Mouse (Mus musculus) lung, postnatal 0 days (tissue): ENCODE measurements at regions not wholly inside any gene's neighbourhood (a gene's known extent, or its start where the extent isn't known, plus 50 kb on each side); places are given as distances from the start of the nearest gene placed in this dataset.
A peak's percentile ranks its signal among the peaks of the same experiment; 100 is the strongest.
"Not testable (repeated sequence)": the region's sequence is repeated elsewhere in the genome, so short reads cannot be mapped to it uniquely, and the experiment has no call there.

Experiments used
- ATAC-seq: fragments of 200-750 bp; cut with Nextera tagmentation; 2 replicates; pipeline ENCODE4 v1.8.0; 2017; ENCODE audit warnings: moderate library complexity
- DNase-seq: peaks from one replicate; pipeline ENCODE4 v3.0.0-alpha.2; 2016; ENCODE audit warnings: low spot score
- H3K27ac ChIP-seq: fragments of 300-500 bp; sonication (generic); 2 replicates; pipeline ENCODE4 v1.5.1; 2014; ENCODE audit warnings: antibody characterized with exemption, mild to moderate bottlenecking, low read length, mixed read lengths
- H3K27me3 ChIP-seq: fragments of 300-500 bp; sonication (generic); replicated peaks from 2 replicates; pipeline ENCODE4 v1.6.1; 2014; ENCODE audit warnings: low read length, mixed read lengths; ENCODE audit not compliant: insufficient read depth
- H3K36me3 ChIP-seq: fragments of 300-500 bp; sonication (generic); 2 replicates; pipeline ENCODE4 v1.6.1; 2014; ENCODE audit warnings: low read length, mixed read lengths; ENCODE audit not compliant: insufficient read depth
- H3K4me1 ChIP-seq: fragments of 300-500 bp; sonication (generic); 2 replicates; pipeline ENCODE4 v1.6.1; 2014; ENCODE audit warnings: antibody characterized with exemption, low read depth, low read length, mixed read lengths; ENCODE audit not compliant: insufficient read depth
- H3K4me2 ChIP-seq: fragments of 300-500 bp; sonication (generic); replicated peaks from 2 replicates; pipeline ENCODE4 v1.6.1; 2014; ENCODE audit warnings: low read depth, mild to moderate bottlenecking, low read length, moderate library complexity, mixed read lengths
- H3K4me3 ChIP-seq: fragments of 300-500 bp; sonication (generic); 2 replicates; pipeline ENCODE4 v1.5.1; 2014; ENCODE audit warnings: low read depth, low read length
- H3K9ac ChIP-seq: fragments of 300-500 bp; sonication (generic); replicated peaks from 2 replicates; pipeline ENCODE4 v1.6.1; 2014; ENCODE audit warnings: low read depth, mild to moderate bottlenecking
- H3K9me3 ChIP-seq: fragments of 300-500 bp; sonication (generic); 2 replicates; pipeline ENCODE4 v1.6.1; 2016; ENCODE audit warnings: low read length, mixed read lengths
- CTCF ChIP-seq: IDR thresholded peaks from 2 replicates; pipeline ENCODE4 v1.5.1; 2016; ENCODE audit warnings: antibody characterized with exemption, mild to moderate bottlenecking
- EP300 ChIP-seq: IDR thresholded peaks from 2 replicates; pipeline ENCODE4 v1.6.1; 2016; ENCODE audit warnings: antibody characterized with exemption, mild to moderate bottlenecking, control low read depth
- WGBS: fragments of 180-500 bp; shearing (Covaris S2); extraction: QIAGEN DNeasy Blood & Tissue Kit; methylation state at CpG from one replicate; pipeline ENCODE4 v1.1.7; 2014; 5-methylcytosine and 5-hydroxymethylcytosine counted together

DNA sequence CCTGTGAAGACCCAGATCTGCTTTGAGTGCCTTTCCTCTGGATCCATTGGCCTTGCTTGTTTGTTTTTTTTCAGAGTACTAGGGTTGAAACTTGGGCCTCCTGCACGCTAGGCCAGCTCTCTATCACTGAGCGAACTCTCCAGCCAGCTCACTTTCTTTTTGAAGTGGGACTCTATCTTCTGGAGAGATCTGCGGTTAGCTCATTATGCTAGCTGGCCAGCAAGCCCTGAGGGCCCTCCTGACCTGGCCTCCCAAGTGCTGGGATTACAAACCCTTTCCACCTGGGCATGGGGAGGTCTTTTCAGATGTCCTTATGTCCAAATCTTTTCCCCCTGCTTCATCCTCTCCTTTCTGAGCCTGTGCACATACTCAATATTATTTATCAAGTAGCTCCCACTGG is 59.6 kb upstream of the Itm2b start:
- WGBS: 37% methylated on average over 3 of the region's 3 CpGs
- Histone ChIP-seq H3K4me2 (no peak overlapping the region), H3K27ac (no peak overlapping the region), H3K9ac (no peak overlapping the region), H3K27me3 (no peaks in the 10 kb centered on the region), H3K36me3 (no peaks in the 10 kb centered on the region), H3K4me1 (no peaks in the 10 kb centered on the region), H3K4me3 (no peak overlapping the region), H3K9me3 (no peaks in the 10 kb centered on the region)
- DNase-seq: peak; percentile 75
- ATAC-seq: peak; percentile 84
- TF ChIP-seq CTCF (no peak), EP300 (no peak)

DNA sequence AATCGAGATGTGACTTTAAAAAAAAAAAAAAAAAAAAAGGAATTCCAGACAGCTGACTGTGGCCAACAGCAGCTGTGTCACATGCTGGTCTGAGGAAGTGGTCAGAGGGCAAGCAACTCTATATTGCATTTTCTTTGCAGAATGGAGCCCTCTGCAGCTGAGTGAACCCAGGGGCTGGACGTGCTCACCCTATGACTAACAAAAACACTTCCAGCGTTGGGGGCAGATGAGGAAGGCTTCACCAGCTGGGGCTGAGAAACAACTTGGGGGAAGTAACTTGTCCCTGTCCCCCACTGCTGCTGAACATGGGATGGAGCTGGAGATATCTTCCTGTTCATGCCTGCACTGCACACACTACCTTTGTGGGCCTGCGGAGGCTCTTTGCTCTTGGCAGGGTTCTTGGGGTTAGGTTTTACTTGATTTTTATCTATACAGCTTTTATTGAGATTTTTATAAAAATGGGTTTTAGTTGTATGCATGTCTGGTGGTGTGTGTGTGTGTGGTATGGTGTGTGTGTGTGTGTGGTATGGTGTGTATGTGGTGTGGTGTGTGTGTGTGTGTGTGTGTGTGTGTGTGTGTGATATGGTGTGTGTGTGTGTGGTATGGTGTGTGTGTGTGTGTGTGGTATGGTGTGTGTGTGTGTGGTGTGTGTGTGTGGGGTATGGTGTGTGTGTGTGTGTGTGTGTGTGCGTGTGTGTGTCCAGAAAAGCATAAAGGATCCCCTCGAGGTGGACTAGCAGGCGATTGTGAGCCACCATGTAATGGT is 57.0 kb upstream of the Itm2b start:
- Histone ChIP-seq H3K4me2 (no peak overlapping the region), H3K9ac (no peak overlapping the region), H3K27me3 (no peaks in the 10 kb centered on the region), H3K4me1 (no peaks in the 10 kb centered on the region), H3K9me3 (no peaks in the 10 kb centered on the region), H3K4me3 (no peak overlapping the region), H3K36me3 (no peaks in the 10 kb centered on the region), H3K27ac (no peak overlapping the region)
- TF ChIP-seq EP300: no peak
- no peak for TF ChIP-seq CTCF
- peak; percentile 61 for ATAC-seq
- 61% methylated on average over 7 of the region's 7 CpGs for WGBS
- peak; percentile 63 for DNase-seq

DNA sequence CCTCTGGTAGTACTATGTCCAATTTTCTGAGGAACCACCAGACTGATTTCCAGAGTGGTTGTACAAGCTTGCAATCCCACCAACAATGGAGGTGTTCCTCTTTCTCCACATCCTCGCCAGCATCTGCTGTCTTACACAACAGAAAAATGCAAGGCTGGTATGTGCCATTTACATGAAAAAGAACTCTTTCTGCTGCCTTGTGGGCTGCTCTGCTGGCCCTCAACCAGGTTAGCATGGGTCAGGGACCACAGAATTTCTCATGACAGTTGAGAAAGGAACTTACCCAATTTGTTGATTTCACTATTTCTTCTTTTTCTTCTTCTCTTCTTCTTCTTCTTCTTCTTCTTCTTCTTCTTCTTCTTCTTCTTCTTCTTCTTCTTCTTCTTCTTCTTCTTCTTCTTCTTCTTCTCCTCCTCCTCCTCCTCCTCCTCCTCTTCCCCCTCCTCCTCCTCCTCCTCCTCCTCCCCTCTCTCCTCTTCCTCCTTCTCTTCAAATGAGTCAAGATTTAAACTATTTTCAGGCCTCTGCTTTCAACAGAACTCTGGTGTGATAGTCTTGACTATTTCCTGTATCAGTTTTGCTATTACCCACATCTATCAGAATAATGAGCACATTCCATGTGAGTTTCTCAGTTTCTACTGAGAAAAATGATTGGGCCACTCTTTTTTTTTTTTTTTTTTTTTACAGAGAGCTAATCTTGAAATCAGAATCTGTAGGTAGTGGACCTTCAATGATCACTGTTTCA is 56.3 kb upstream of the Itm2b start:
- not testable (repeated sequence) for H3K9ac ChIP-seq, H3K9me3 ChIP-seq, H3K4me3 ChIP-seq, H3K27me3 ChIP-seq, H3K4me1 ChIP-seq, H3K27ac ChIP-seq, DNase-seq, H3K36me3 ChIP-seq, H3K4me2 ChIP-seq, ATAC-seq
- 85% methylated on average over 1 of the region's 1 CpGs for WGBS

DNA sequence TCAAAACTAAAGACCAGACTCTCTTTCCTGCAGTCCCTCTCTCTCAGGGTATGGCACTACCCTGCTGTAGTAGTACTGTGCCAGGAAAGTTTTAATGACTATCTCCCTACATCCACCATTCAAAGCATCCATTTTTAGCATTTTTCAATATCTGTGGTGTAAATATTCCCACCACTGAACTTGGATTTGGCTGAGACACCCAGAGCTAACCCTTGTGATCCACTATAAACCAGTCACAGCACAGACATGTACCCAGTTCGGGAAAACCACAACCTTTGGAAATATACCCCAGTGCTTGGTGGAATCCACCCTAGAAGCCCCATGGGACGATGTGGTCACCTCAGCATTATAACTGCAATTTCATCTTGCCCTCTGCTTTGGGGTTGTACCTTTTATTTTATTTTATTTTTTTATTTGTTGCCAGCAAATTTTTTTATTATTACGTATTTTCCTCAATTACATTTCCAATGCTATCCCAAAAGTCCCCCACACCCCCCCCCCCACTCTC is 54.8 kb upstream of the Itm2b start:
- H3K36me3 ChIP-seq: no peaks in the 10 kb centered on the region
- H3K4me2 ChIP-seq: no peak overlapping the region
- no peak for TF ChIP-seq CTCF
- TF ChIP-seq EP300: no peak
- DNase-seq (no peak), ATAC-seq (no peak)
- no peak overlapping the region for H3K4me3 ChIP-seq
- H3K9ac ChIP-seq: no peak overlapping the region
- no peaks in the 10 kb centered on the region for H3K27me3 ChIP-seq
- H3K9me3 ChIP-seq: no peaks in the 10 kb centered on the region
- WGBS: 85% methylated on average over 3 of the region's 3 CpGs
- H3K27ac ChIP-seq: no peak overlapping the region
- no peaks in the 10 kb centered on the region for H3K4me1 ChIP-seq

DNA sequence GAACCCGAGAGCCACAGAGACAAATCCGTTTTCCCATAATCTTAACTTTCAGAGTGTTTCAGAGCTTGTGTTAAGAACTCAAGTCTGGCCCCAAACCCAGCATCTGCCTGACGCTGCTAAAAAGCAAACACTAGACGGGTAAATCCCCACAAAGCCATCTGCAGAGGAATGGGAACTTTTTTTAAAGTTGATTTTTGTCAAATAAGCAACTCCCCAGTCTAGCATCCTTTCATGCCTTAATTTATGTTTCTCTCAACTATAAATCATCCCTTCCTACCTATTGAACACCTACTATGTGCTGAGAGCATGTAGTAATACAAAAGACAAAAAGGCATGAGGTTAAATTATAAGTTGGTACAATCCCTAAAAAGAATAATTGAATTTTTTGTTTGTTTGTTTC is 50.8 kb upstream of the Itm2b start:
- Histone ChIP-seq H3K9me3 (no peaks in the 10 kb centered on the region), H3K9ac (no peak overlapping the region)
- 50% methylated on average over 4 of the region's 4 CpGs for WGBS

More for the DNA sequence above, 50.8 kb upstream of the Itm2b start:
- Histone ChIP-seq H3K27ac (no peak overlapping the region), H3K36me3 (no peaks in the 10 kb centered on the region), H3K4me3 (no peak overlapping the region), H3K4me1 (no peaks in the 10 kb centered on the region; the same call in 1 of the 2 replicates), H3K27me3 (no peaks in the 10 kb centered on the region), H3K4me2 (no peak overlapping the region)
- TF ChIP-seq EP300 (no peak), CTCF (no peak)
- DNase-seq (no peak), ATAC-seq (no peak)
